Mouse (Mus musculus) right cerebral cortex, postnatal 25 days (tissue): ENCODE data around the gene Dcp1a.

ENCODE experiments used
- DNase-seq: peaks from one replicate; pipeline ENCODE4 v3.0.0; 2022

Dcp1a gene

DNA sequence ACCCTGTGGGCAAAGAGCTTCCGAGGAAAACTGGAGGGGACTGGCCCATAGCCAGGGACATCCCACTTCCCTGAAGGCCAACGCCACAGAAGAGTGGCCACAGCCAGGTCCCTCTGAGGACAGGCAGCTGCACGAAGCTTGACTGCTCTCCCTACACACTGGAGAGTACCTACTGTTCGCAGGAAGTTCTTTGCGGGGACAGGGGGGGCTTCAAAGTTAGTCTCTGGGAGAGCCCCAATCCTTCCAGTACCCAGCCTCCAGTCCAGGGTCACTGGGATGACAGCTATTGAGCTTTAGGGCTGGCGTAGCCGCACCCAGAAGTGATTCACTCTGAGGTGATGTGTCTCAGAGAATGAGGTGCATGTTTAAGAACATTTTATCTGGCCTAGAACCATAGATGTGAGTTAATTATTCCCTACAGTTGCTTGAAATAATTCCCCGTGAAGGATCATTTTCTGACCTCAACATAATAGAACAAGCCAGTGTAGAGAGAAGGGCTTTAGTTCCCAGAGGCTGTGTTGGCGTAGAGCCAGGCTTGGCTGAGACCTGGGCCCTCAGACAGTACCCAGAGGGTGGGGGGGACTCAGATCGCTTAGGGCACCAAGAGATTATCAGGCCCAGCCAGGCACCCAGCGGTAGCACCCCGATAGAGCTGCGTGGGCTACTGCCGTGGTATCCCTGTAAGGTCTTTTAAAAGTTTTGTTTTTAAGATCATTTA lies 82.3 kb downstream of the Dcp1a start:
- DNase-seq, result no peak

DNA sequence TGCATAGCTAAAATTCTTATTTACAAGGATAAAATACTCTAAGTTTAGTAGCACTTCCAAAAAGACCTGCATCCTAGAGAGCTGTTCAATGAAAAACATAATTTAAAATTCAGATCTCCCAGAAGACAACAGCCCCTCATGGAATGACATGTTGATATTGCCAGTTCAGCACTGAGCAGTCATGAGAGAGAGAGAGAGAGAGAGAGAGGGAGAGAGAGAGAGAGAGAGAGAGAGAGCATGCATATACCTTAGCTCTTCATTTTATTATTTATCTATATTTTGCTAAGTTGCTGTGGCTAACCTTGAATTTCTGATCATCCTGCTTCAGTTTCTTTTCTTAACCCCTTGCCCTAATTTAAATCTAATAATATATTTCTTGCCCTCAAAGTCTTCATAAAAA lies 83.0 kb downstream of the Dcp1a start:
- DNase-seq, result no peak

DNA sequence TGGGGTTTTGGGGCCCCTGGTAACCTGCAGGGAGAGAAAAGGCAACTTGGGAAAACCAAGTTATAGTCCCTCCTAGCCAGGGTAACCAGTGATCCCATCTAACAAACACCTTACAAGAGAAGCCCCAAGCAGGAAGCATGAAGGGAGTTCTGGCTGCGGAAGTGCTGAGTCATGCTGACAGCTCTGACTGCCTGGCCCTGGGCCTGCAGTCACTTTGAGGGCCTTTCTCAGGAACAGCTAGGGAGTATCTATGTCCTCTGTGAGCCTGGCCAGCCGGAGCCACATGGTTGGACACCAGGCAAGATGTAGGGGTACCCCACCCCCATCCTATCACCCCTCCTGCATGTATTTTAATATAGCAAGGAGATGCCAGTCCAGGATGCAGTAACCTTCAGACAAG lies 85.1 kb downstream of the Dcp1a start:
- DNase-seq, result peak; percentile 41

DNA sequence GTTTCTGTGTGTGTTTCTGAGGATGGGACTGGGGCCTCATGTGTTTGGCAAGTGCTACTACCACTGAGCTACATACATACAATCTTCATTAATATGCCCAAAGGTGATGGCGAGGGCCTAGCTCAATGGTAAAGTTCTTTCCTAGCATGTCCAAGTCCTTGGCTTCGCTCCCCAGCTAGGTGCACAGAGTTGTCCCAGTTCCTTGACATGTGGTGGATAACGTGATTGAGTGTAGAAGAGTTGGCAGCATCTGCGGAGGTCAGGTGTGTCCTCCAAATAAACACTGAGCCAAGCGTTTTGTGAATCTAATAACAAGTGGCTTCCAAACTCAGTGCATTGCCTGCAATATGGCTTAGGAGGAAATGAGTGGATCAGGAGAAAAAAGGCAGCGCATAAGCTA lies 87.0 kb downstream of the Dcp1a start:
- no peak for DNase-seq

DNA sequence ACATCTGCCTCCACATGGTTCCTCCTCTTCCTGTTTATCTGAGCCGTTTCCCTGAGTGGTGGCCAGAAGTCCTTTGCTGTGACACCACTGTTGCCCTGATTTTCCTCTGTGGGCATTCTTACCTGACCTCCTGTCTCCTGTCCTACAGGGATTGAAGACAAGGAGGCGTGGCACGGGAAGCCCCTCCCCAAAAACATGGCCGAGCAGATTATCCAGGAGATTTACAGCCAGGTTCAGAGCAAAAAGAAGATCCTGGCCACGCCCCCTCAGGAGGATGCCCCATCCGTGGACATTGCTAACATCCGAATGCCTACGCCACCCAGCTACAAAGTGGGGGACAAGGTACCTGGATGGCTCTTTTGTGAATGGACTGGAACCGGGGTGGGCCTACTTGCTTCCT lies 88.7 kb downstream of the Dcp1a start:
- DNase-seq, result no peak

DNA sequence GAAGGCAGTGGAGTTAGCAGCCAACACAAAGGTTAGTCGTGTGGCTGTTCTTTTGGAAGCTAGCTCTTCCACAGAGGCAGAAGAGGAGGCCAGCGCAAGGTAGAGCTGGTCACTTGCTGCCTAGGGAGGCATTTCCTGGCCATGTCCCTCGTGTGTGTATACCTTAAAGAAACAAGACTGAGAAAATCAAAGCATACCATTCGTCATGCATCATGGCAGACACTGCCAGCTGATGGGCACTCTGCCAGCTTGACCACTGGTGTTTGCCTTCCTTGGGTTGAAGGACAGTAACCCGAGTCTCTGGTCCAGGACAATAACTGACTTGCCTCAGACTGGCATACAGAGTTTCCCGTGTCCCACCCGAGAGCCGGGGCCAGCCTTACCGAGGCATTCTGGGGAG lies 91.0 kb downstream of the Dcp1a start:
- DNase-seq, result no peak

DNA sequence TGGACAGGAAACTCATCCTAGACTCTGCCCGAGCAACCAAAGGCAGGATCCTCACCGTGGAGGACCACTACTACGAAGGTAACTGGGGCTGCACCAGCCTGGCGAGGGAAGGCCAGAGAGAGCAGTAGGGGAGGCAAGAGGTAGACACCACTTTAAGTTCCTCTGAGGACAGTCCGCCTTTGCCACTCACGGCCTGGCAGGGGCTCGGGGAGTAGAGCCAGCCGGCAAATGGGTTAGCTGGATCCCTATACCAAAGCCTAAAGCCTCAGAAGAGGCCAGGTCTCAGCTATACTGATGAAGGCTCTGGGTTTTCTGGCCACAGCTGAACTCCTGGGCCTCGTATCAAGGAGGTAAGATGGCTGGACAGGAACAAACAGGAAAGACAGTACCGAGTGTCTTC lies 92.9 kb downstream of the Dcp1a start:
- no peak for DNase-seq

DNA sequence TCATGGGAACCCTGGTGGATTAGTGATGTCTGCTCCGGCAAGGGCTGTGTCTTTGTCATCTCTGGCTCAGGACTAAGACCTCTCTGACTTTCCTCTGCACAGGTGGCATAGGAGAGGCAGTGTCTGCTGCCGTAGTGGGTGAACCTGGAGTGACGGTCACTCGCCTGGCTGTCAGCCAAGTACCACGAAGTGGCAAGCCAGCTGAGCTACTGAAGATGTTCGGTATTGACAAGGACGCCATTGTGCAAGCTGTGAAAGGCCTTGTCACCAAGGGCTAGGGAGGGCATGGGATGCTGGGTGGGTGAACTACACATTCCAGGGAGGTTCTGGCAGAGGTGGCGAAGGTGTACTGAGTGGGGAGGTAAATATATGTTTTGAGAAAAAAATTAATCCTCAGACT lies 93.9 kb downstream of the Dcp1a start:
- no peak for DNase-seq

DNA sequence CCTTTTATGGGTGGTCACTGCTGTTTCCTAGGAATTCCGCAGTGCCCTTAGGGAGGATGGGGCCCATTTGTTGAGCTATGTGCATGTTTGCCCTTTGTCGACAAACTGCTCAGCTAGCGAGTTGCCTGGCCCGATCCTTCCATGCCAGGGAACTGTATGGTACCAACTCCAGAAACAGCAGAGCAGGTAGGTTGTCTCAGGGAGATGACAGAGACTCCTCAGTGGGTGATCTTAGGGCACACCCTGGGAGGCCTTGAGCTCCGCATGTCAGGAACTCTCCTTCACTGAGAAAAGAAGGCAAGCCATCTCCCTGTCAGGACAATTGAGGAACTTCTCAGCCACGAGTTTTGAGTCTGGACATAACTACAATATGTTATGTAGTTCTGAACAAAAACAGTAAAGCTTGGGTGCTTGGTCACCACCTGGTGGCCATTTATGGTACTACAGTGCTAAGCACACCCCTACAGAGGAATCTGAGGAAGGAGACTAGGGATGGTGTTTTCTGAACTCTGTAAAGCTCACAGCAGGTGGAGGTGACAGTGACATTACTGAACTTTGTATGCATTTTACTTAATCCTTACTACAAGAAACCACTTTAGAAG lies 94.7 kb downstream of the Dcp1a start:
- DNase-seq, result peak; percentile 70

DNA sequence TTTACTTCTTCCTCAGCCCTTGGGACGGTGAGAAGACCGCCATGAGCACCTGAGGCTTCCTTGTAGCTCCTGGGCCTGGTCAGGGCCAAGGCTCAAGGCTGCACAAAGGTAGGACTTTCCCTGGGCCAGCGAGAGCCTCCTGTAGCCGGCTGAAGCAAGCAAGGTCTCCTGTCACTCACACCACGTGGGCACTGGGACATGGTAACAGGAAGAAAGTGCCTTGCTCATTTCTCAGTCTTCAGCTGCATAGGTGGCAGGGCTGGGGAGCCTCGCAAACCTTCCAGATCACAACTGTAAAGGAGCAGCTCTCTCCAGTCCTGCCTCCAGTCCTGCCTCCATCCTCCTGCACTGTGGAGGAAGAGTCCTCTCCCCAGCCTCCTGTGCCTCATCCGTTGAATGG lies 96.5 kb downstream of the Dcp1a start:
- no peak for DNase-seq

DNA sequence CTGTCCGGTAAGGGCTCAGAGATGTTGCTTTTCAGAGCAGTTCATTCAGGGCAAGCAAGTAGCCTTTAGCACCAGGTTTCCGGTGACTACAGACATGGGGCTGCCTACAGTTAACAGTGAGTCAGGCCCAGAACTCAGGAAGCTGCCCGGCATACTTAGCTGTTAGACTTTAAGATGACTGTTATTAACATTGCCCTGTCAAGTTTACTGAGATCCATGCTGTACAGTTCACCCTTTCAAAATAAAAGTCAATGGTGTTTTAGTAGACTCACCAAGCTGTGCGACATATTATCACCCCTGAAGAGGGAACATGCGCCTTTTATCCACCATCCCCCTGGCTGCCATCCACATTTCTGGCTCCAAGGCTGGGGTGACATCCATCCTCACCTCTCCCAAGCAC lies 96.9 kb downstream of the Dcp1a start:
- no peak for DNase-seq
